Mouse (Mus musculus): ENCODE measurements around the gene Fas.

Fas gene

GRCm38 (mm10) chr19:34369551-34369950 is 79.1 kb downstream of the Fas start:
- DNase-seq (ENCODE audit: low spot score): no peak

- DNase-seq (ENCODE audit: low spot score): no peak
Measured at GRCm38 (mm10) chr19:34370397-34370796, 79.9 kb downstream of the Fas start.

Measured in ovary, adult 18-20 months (tissue).